Mouse (Mus musculus) stomach, postnatal 0 days (tissue): ENCODE data around the gene Bnc2. TPM values are rescaled to one million over a fixed set of nuclear protein-coding genes. Genes with fewer than 3 reads are reported as not detected.

Source experiments
- ATAC-seq: fragments of 200-750 bp; cut with Nextera tagmentation; 2 replicates; pipeline ENCODE4 v1.8.0; 2017; ENCODE audit not compliant: low FRiP score, low TSS enrichment
- DNase-seq: peaks from one replicate; pipeline ENCODE4 v3.0.0-alpha.2; 2016; ENCODE audit warnings: low spot score
- H3K27ac ChIP-seq: fragments of 300-500 bp; sonication (generic); replicated peaks from 2 replicates; pipeline ENCODE4 v1.5.1; 2014; ENCODE audit warnings: mild to moderate bottlenecking, control low read depth
- H3K27me3 ChIP-seq: fragments of 300-500 bp; sonication (generic); 2 replicates; pipeline ENCODE4 v1.6.1; 2014; ENCODE audit warnings: low read length; ENCODE audit not compliant: control insufficient read depth, insufficient read depth
- H3K36me3 ChIP-seq: fragments of 300-500 bp; sonication (generic); 2 replicates; pipeline ENCODE4 v1.6.1; 2014; ENCODE audit warnings: low read length, mixed read lengths; ENCODE audit not compliant: control insufficient read depth, insufficient read depth
- H3K4me1 ChIP-seq: fragments of 300-500 bp; sonication (generic); replicated peaks from 2 replicates; pipeline ENCODE4 v1.6.1; 2014; ENCODE audit warnings: antibody characterized with exemption; ENCODE audit not compliant: control insufficient read depth, insufficient read depth
- H3K4me2 ChIP-seq: fragments of 300-500 bp; sonication (generic); replicated peaks from 2 replicates; pipeline ENCODE4 v1.6.1; 2014; ENCODE audit warnings: low read depth, mild to moderate bottlenecking, control low read depth, moderate library complexity
- H3K4me3 ChIP-seq: fragments of 300-500 bp; sonication (generic); 2 replicates; pipeline ENCODE4 v1.5.1; 2014; ENCODE audit warnings: low read depth, low read length, control low read depth
- H3K9ac ChIP-seq: fragments of 300-500 bp; sonication (generic); 2 replicates; pipeline ENCODE4 v1.6.1; 2014; ENCODE audit warnings: mild to moderate bottlenecking, low read length, control low read depth, mixed read lengths
- H3K9me3 ChIP-seq: fragments of 300-500 bp; sonication (generic); 2 replicates; pipeline ENCODE4 v1.6.1; 2016; ENCODE audit warnings: low read length; ENCODE audit not compliant: control insufficient read depth
- CTCF ChIP-seq: IDR thresholded peaks from 2 replicates; pipeline ENCODE4 v1.5.1; 2016; ENCODE audit warnings: antibody characterized with exemption, low read depth, mild to moderate bottlenecking, moderate library complexity
- EP300 ChIP-seq: optimal IDR thresholded peaks from 2 replicates; pipeline ENCODE3; 2016; ENCODE audit warnings: antibody characterized with exemption
- WGBS: fragments of 180-500 bp; shearing (Covaris S2); extraction: QIAGEN DNeasy Blood & Tissue Kit; methylation state at CpG from one replicate; pipeline ENCODE4 v1.1.7; 2014; 5-methylcytosine and 5-hydroxymethylcytosine counted together
- polyA plus RNA-seq: library from polyadenylated mRNA; unstranded; fragments of >200 nt; fragmentation: Nextera tagmentation; extraction: Ambion mirVana; gene quantifications from 2 replicates; pipeline ENCODE4 v1.2.1, GENCODE M21; 2015

Bnc2 gene
- polyA plus RNA-seq, 1 experiment from 2014 or later: 5.8 TPM

DNA sequence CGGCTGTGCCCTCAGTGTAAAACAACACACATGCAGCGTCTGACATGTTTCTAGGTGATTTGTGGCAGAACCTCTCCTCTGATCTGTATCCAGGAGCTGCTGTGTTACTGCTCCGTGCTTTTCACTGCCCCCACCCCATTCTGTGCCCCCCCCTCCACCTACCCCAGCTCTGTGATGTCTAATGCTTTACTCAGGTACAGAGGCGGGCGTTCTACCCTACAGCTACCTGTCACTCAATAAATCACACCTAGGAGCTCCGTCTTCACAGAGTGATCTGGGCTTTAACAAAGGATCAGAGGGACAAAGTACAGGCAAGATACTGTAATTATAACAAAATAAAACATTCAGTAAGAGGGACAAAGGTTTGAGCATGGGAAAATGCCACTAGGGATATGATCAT, 192.4 kb downstream of the Bnc2 start:
- no peak overlapping the region for H3K27ac ChIP-seq
- no peaks in the 10 kb centered on the region for H3K36me3 ChIP-seq
- ATAC-seq: no peak
- H3K27me3 ChIP-seq: no peaks in the 10 kb centered on the region
- WGBS: 46% methylated on average over 6 of the region's 6 CpGs
- no peak for TF ChIP-seq EP300
- no peak for TF ChIP-seq CTCF
- H3K9me3 ChIP-seq: no peaks in the 10 kb centered on the region
- no peak overlapping the region for H3K4me3 ChIP-seq
- no peak overlapping the region for H3K4me2 ChIP-seq
- no peak for DNase-seq
- no peaks in the 10 kb centered on the region for H3K4me1 ChIP-seq
- no peak overlapping the region for H3K9ac ChIP-seq

DNA sequence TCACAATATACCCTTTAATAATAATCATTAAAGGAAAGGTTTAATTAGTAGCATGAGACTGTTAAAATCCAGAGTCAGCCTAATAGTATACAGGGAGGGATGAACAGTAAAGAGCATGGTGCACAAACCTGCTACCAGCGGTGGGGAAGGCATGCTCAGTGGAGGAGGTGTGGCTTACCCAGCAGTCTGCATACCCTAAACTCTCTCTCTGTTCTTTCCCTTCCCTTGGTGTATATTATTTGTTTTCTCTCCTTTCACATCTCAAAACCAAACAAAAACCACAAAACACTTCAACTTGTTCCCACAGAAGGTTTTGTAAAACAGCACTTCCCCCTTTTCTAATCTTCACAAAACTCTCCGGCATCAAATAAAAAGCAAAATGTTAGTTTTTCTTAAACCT, 202.4 kb downstream of the Bnc2 start:
- Histone ChIP-seq H3K4me2 (no peak overlapping the region), H3K27ac (no peak overlapping the region), H3K36me3 (no peaks in the 10 kb centered on the region), H3K9ac (no peak overlapping the region), H3K27me3 (no peaks in the 10 kb centered on the region), H3K4me1 (no peaks in the 10 kb centered on the region), H3K4me3 (no peak overlapping the region), H3K9me3 (no peaks in the 10 kb centered on the region)
- ATAC-seq (no peak), DNase-seq (no peak)
- TF ChIP-seq EP300: no peak
- no peak for TF ChIP-seq CTCF
- WGBS: 43% methylated on average over 2 of the region's 2 CpGs

DNA sequence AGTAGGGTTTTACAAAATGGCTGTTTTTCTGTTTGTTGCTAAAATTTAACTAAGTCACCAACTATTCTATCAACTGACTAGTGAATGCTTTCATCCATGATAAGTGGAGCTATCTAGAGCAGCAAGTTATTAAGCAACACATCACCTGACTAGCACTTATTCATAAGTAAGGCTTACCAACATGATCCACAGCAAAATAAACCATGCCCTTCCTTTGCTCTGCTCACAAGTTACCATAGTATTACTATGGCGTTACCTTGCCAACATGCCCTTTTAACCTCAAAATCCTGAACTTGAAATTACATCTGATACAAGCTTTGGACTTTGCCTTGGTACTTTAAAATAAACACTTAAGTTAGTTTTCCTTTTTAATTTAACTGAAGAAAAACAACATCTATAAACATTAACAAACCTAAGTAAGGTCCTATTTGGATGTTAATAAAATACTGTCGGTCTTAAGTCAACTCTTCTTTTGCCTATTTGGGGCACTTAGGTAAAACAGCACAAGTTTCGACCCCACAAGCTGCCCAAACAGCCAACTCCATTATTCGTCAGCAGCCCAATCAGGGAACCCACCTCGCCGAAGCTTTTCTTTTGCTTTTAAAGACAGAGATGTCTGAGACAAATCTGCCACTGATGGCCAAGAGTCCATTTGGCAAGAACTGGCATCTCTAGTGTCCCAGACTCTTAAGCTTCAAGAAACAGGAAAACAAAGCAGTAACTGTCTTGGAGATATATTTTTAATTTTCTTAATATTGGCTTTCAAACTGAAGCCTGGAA, 204.8 kb downstream of the Bnc2 start:
- no peak for DNase-seq
- H3K9me3 ChIP-seq: no peaks in the 10 kb centered on the region
- no peaks in the 10 kb centered on the region for H3K27me3 ChIP-seq
- no peak overlapping the region for H3K4me2 ChIP-seq
- no peak for ATAC-seq
- H3K27ac ChIP-seq: no peak overlapping the region
- WGBS: 86% methylated on average over 6 of the region's 6 CpGs
- no peaks in the 10 kb centered on the region for H3K36me3 ChIP-seq
- TF ChIP-seq EP300: no peak
- no peak for TF ChIP-seq CTCF
- H3K9ac ChIP-seq: no peak overlapping the region
- H3K4me3 ChIP-seq: no peak overlapping the region
- H3K4me1 ChIP-seq: no peaks in the 10 kb centered on the region

DNA sequence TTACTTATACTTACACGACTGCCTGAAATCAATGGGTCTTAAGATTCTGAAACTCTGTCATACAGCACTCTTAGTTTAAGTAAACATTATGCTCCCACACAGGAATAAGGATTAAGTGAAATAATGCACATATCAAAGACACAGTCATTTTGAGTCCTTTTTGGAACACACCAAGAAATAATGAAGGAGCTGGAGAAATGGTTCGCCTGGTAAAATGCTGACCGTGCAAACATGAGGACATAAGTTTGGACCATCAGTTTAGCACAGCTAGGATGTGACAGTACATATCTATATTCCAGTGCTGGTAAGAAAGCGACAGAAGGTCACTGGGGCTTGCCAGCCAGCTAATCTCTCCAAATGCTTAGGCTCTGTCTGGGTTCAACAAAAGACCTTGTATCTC, 205.7 kb downstream of the Bnc2 start:
- Histone ChIP-seq H3K4me1 (no peaks in the 10 kb centered on the region), H3K9me3 (no peaks in the 10 kb centered on the region), H3K27me3 (no peaks in the 10 kb centered on the region), H3K4me2 (no peak overlapping the region), H3K9ac (no peak overlapping the region), H3K36me3 (no peaks in the 10 kb centered on the region), H3K27ac (no peak overlapping the region), H3K4me3 (no peak overlapping the region)
- 49% methylated on average over 4 of the region's 4 CpGs for WGBS
- no peak for TF ChIP-seq CTCF
- TF ChIP-seq EP300: no peak
- DNase-seq (no peak), ATAC-seq (no peak)

DNA sequence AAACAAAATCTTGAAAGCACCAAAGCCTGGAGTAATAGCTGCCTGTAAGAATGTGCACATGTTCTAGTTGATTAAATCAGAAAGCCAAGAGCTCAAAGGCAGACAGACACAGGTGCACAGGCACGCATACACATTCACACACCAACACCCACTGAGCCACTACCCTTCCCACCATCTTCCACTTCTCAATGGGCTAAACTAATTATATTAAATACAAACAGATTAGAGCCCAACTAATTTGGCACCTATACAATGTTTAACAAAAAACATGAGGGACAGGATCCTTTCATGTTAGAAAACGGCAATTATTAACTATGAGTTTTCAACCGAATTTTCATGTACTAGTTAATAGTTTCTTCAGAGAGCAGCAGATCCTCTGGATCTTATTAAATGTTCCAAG, 207.4 kb downstream of the Bnc2 start:
- no peak overlapping the region for H3K27ac ChIP-seq
- no peaks in the 10 kb centered on the region for H3K4me1 ChIP-seq
- H3K4me3 ChIP-seq: no peak overlapping the region
- no peak overlapping the region for H3K4me2 ChIP-seq
- no peaks in the 10 kb centered on the region for H3K9me3 ChIP-seq
- DNase-seq (no peak), ATAC-seq (no peak)
- no peak overlapping the region for H3K9ac ChIP-seq
- WGBS: 81% methylated on average over 3 of the region's 3 CpGs
- TF ChIP-seq CTCF (no peak), EP300 (no peak)
- no peaks in the 10 kb centered on the region for H3K36me3 ChIP-seq
- no peaks in the 10 kb centered on the region for H3K27me3 ChIP-seq

DNA sequence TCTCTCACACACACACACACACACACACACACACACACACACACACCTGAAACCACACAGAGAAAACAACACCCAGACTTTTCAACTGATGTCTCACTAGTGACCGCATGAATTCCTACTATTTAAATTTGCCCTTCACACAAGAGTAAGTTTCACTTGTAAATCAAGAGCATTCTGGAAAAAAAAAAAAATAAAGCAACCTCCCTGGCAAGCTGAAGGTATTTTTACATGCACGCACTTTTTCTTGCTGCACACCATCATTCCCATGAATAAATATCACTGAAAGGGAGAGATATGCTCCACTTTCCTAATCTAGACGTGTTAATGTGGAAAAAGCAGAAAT, 216.9 kb downstream of the Bnc2 start:
- Histone ChIP-seq H3K4me1 (no peaks in the 10 kb centered on the region), H3K9ac (no peak overlapping the region), H3K9me3 (no peaks in the 10 kb centered on the region), H3K27me3 (no peaks in the 10 kb centered on the region), H3K4me3 (no peak overlapping the region), H3K4me2 (no peak overlapping the region), H3K36me3 (no peaks in the 10 kb centered on the region), H3K27ac (no peak overlapping the region)
- ATAC-seq (no peak), DNase-seq (no peak)
- WGBS: 76% methylated on average over 3 of the region's 3 CpGs
- TF ChIP-seq EP300 (no peak), CTCF (no peak)
